Mouse (Mus musculus) Patski (cell line): ENCODE data around the gene Smtn. TPM values are rescaled to one million over a fixed set of nuclear protein-coding genes. Genes with fewer than 3 reads are reported as not detected.

ENCODE experiments used
- ATAC-seq: fragments of 100-300 bp; one replicate; pipeline ENCODE4 v1.8.0; 2021
- CTCF ChIA-PET: fragments of 350-600 bp; sonication (Branson Sonifier 250); formaldehyde crosslinking; loops from one replicate; lab custom pipeline; 2022; ENCODE audit warnings: inconsistent platforms; lab: Charles Lee
- POLR2A ChIA-PET: fragments of 350-600 bp; sonication (Branson Sonifier 250); formaldehyde crosslinking; loops from one replicate; lab custom pipeline; 2022; ENCODE audit warnings: antibody characterized with exemption, inconsistent platforms; lab: Charles Lee
- DNase-seq: peaks from one replicate; pipeline ENCODE4 v3.0.0-alpha.2; 2011; ENCODE audit warnings: low read depth, low spot score
- H3K27me3 ChIP-seq: fragments of 371-371 bp; one replicate; pipeline ENCODE4 v1.5.1; 2021
- CTCF ChIP-seq: fragments of 100-300 bp; IDR thresholded peaks from one replicate; pipeline ENCODE4 v1.5.1; 2021
- in situ Hi-C: fragments of 300-500 bp; cut with MboI; formaldehyde crosslinking; loops from 3 replicates; pipeline ENCODE4 v1.11.1; 2018; ENCODE audit warnings: low pct_unique_long_range_greater_than_20kb, mixed read lengths
- polyA plus RNA-seq: library from polyadenylated mRNA; unstranded; gene quantifications from one replicate; pipeline ENCODE4 v1.2.3, GENCODE M21; 2021

Smtn gene
- polyA plus RNA-seq, 1 experiment from 2014 or later = 154 TPM

- ATAC-seq (no peak), DNase-seq (no peak)
- POLR2A ChIA-PET = no interaction called here
- TF ChIP-seq CTCF = no peak
- in situ Hi-C loops = no loop called here
- H3K27me3 ChIP-seq = no peaks in the 10 kb centered on the region
- CTCF ChIA-PET = no interaction called here
Measured at GRCm38 (mm10) chr11:3572181-3572580, 31.8 kb upstream of the Smtn start.

DNA sequence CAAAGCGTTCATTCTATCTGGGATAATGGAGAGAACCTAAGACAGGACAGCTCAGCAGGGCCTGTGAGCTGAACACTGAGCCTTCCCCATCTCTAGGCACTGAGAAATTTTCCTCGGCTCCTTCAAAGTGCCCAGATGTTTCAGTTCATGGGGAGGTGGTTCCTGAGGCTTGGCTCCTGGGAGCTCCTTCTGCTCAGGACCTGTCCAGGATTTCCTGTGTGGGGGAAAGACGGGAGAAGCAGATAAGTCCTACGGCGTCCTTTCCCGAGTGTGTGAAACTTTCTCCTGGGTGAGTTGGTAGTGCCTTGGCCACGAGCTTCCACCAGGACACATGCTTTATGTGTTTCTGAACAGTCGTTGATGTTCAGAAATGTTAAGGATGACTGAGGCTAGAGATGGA, 29.9 kb upstream of the Smtn start:
- TF ChIP-seq CTCF = no peak
- POLR2A ChIA-PET = interaction anchor here (0.6 to 1.1 kb wide), 2 partner anchors 11 to 68 kb away, joined by 3 to 5 read pairs; no protein-coding TSS in a partner anchor

DNA sequence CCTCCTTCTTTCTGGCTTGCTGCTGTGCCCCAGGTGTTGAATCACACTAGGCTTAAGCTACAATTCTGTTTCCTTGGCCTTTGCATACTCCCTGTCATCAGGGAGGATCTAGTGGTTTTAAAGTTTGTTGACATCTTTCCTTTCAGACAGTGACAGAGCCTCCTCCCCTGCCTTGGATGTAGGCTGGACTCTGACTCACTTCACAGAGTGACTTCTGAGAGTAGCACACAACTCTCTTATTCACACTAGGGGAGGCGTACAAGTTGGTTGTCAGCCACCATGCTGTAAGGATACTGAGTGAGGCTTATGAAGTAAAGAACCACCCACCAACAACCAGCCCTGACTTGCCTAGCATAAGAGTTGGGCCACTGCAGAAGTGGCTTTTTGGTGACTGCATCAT, 27.5 kb upstream of the Smtn start:
- ChIA-PET POLR2A (no interaction called here), CTCF (interaction anchor here (1.0 kb wide), 1 partner anchor 23 kb away, joined by 3 read pairs; no protein-coding TSS in a partner anchor)
- TF ChIP-seq CTCF = no peak
- no peak for ATAC-seq
- H3K27me3 ChIP-seq = no peaks in the 10 kb centered on the region
- no peak for DNase-seq
- in situ Hi-C loops = no loop called here

More for the DNA sequence above, 29.9 kb upstream of the Smtn start:
- CTCF ChIA-PET = interaction anchor here (1.4 to 1.8 kb wide), 3 partner anchors 10 to 77 kb away, joined by 3 to 4 read pairs (median 3); no protein-coding TSS in a partner anchor
- no peaks in the 10 kb centered on the region for H3K27me3 ChIP-seq
- in situ Hi-C loops = no loop called here
- ATAC-seq (no peak), DNase-seq (no peak)

DNA sequence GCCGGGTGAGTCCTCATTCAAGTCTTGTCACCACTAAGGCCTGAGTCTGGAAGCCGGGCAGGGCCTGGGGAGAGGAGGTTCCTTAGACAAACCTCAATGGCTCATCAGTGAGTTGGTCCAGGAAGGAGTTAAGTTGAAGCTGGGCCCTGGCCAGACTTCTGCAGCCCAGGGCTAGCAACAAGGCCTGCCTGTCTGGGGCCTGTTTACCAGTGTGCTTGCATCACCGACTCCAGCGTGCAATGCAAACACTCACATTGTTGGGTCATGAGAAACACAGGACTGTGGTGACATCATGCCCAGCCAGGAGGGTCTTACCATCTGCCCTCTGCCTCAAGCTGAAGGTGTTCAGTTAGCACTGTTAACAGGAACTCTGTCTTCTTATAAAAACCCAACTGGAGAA, 25.6 kb upstream of the Smtn start:
- in situ Hi-C loops = no loop called here

DNA sequence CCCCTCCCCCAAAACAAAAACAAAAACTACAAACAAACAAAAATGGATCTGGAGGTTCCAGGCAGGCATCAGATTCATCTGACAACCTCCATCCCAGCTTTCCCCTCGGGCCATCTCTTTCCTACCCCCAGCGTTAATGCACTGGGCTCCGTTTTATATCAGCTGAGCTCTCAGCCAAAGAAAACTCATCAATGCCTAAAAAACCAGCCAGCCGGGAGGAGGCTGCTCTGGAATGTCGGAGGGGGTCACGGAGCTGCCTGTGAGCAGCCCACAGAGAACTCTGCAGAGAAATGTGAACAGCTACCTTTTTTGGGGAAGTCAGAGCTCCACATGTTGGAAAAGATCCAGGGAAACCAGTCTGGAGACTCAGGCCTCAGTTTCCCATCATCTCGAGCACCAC, 24.0 kb upstream of the Smtn start:
- CTCF ChIA-PET = interaction anchor here (1.4 kb wide), 1 partner anchor 16 kb away, joined by 4 read pairs; no protein-coding TSS in a partner anchor
- ATAC-seq = no peak
- TF ChIP-seq CTCF = no peak
- in situ Hi-C loops = no loop called here
- POLR2A ChIA-PET = no interaction called here
- DNase-seq = no peak
- H3K27me3 ChIP-seq = no peaks in the 10 kb centered on the region

More for the DNA sequence above, 25.6 kb upstream of the Smtn start:
- ATAC-seq (peak; percentile 78), DNase-seq (no peak)
- no peaks in the 10 kb centered on the region for H3K27me3 ChIP-seq
- TF ChIP-seq CTCF = no peak
- POLR2A ChIA-PET = interaction anchor here (0.7 kb wide), 1 partner anchor 112 kb away, joined by 4 read pairs; no protein-coding TSS in a partner anchor
- CTCF ChIA-PET = interaction anchor here (1.0 to 1.5 kb wide), 4 partner anchors 11 to 31 kb away, joined by 3 to 4 read pairs (median 3); no protein-coding TSS in a partner anchor

GRCm38 (mm10) chr11:3563853-3564252, 23.4 kb upstream of the Smtn start:
- in situ Hi-C loops = no loop called here
- POLR2A ChIA-PET = no interaction called here
- DNase-seq = no peak
- no peak for ATAC-seq
- CTCF ChIA-PET = interaction anchor here (1.4 kb wide), 1 partner anchor 16 kb away, joined by 4 read pairs; no protein-coding TSS in a partner anchor
- no peaks in the 10 kb centered on the region for H3K27me3 ChIP-seq
- no peak for TF ChIP-seq CTCF

DNA sequence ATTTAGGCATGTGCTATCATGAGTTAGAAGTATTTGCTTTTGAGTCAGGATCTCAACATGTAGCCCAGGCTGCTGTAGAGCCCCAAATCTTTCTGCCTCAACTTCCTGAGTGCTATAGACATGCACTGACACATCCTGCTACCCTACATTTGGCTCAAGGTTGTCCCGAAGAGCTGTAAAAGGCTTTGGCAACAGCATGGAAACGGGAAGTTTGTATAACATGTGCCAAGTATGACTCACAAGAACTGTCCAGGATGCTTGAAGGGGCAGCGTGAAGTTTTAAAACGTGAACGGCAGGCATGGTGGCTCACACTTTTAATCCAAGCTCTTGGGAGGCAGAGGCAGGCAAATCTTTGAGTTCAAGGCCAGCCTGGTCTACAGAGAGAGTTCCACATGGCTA, 19.8 kb upstream of the Smtn start:
- no peak for TF ChIP-seq CTCF
- DNase-seq (no peak), ATAC-seq (peak; percentile 28)
- in situ Hi-C loops = no loop called here
- POLR2A ChIA-PET = interaction anchor here (0.6 to 1.2 kb wide), 2 partner anchors 11 to 13 kb away, joined by 4 to 5 read pairs; no protein-coding TSS in a partner anchor
- CTCF ChIA-PET = interaction anchor here (1.2 kb wide), 1 partner anchor 22 kb away, joined by 4 read pairs; no protein-coding TSS in a partner anchor
- no peaks in the 10 kb centered on the region for H3K27me3 ChIP-seq

DNA sequence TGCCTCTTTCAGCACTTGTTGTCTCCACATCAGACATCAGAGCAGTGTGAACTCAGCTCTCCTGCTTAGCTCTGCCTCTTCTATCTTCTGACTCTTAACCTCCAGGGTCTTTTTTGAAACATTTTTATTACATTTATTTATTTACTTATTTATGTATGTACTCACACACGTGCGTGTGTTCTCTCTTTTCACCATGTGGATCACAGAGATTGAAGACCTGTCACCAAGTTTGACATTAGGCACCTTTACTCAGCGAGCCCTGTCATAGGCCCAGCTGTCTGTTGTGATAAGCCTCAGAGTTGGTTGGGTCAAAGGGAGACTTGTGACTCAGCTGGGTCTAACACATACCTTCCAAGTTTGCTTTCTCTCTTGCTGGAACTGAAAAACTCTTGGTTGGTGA, 17.4 kb upstream of the Smtn start:
- no peak for ATAC-seq
- ChIA-PET POLR2A (interaction anchor here (0.6 kb wide), 1 partner anchor 35 kb away, joined by 6 read pairs; no protein-coding TSS in a partner anchor), CTCF (interaction anchor here (1.1 kb wide), 1 partner anchor 13 kb away, joined by 3 read pairs; no protein-coding TSS in a partner anchor)
- DNase-seq = no peak
- TF ChIP-seq CTCF = no peak
- no peaks in the 10 kb centered on the region for H3K27me3 ChIP-seq
- in situ Hi-C loops = no loop called here

GRCm38 (mm10) chr11:3554976-3555375, 14.6 kb upstream of the Smtn start:
- H3K27me3 ChIP-seq = no peaks in the 10 kb centered on the region
- CTCF ChIA-PET = interaction anchor here (1.0 kb wide), 1 partner anchor 11 kb away, joined by 3 read pairs; no protein-coding TSS in a partner anchor
- POLR2A ChIA-PET = no interaction called here
- ATAC-seq = no peak
- TF ChIP-seq CTCF = no peak
- in situ Hi-C loops = no loop called here
- no peak for DNase-seq

- DNase-seq (no peak), ATAC-seq (no peak)
- ChIA-PET POLR2A (no interaction called here), CTCF (no interaction called here)
- no peaks in the 10 kb centered on the region for H3K27me3 ChIP-seq
- no peak for TF ChIP-seq CTCF
- in situ Hi-C loops = no loop called here
Measured at GRCm38 (mm10) chr11:3549791-3550190, 9.4 kb upstream of the Smtn start.

GRCm38 (mm10) chr11:3548564-3549295, 8.3 kb upstream of the Smtn start:
- TF ChIP-seq CTCF = no peak
- no peaks in the 10 kb centered on the region for H3K27me3 ChIP-seq
- ATAC-seq = no peak
- DNase-seq = no peak
- in situ Hi-C loops = no loop called here
- CTCF ChIA-PET = interaction anchor here (0.8 kb wide), 1 partner anchor 8 kb away, joined by 4 read pairs; no protein-coding TSS in a partner anchor
- POLR2A ChIA-PET = no interaction called here
